Mouse (Mus musculus) liver, embryonic 14.5 days (tissue): ENCODE measurements around the gene Stxbp4.

Experiments
- CTCF ChIP-seq: IDR thresholded peaks from 2 replicates; pipeline ENCODE4 v1.5.1; 2016; ENCODE audit warnings: antibody characterized with exemption, low read depth, control low read depth
- EP300 ChIP-seq: IDR thresholded peaks from 2 replicates; pipeline ENCODE4 v1.6.1; 2016; ENCODE audit warnings: antibody characterized with exemption, low read depth

GRCm38 (mm10) chr11:90512538-90513219 is 125.2 kb downstream of the Stxbp4 start:
- TF ChIP-seq CTCF (no peak), EP300 (no peak)
